Mouse (Mus musculus): Measurements from ENCODE around the gene Asb12.
"Not testable (repeated sequence)": the region's sequence is repeated elsewhere in the genome, so short reads cannot be mapped to it uniquely, and the experiment has no call there.

DNA sequence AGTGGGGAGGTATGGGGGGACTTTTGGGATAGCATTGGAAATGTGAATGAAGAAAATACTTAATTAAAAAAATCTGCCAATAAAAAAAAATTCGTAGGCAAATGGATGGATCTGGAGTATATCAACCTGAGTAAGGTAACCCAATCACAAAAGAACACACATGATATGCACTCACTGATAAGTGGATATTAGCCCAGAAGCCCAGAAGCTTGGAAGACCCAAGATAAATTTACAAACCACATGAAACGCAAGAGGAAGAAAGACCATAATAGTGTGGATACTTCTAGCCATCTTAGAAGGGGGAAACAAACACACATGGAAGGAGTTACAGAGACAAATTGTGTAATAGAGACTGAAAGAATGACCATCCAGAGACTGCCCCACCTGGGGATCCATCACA is 22.3 kb downstream of the Asb12 start:
- not testable (repeated sequence) for TF ChIP-seq POLR2A (IDR thresholded peaks at IDR 0.05; ENCODE audit: borderline replicate concordance, extremely low read depth, insufficient read depth, insufficient read length, poor library complexity, severe bottlenecking); CTCF (IDR thresholded peaks at IDR 0.05; ENCODE audit: borderline replicate concordance, extremely low read depth, insufficient read depth, insufficient read length)

Data from brain, embryonic 14.5 days (tissue).